ENCODE assay signal across 8 mouse cellular contexts in genomic region chr6:133104922-133105859, GRCm38 (mm10). TPM values are rescaled to one million over a fixed set of nuclear protein-coding genes. Genes with fewer than 3 reads are reported as not detected.
DNase-seq lines count a peak whose midpoint lies in the region; ATAC-seq lines count a peak whose summit lies in the region.

No protein-coding gene starts in this region.

- H3K27me3 ChIP-seq in hindbrain, embryonic 12.5 days: no peaks in the 10 kb centered on the region

- ATAC-seq in hindbrain, embryonic 12.5 days (ENCODE audit: low FRiP score): peak; percentile 98

- H3K4me3 ChIP-seq in hindbrain, embryonic 12.5 days: peak overlapping the region; percentile 87

- H3K4me1 ChIP-seq in hindbrain, embryonic 12.5 days: peaks cover 2% of the 10 kb centered on the region; the same call in 1 of the 2 replicates

- peaks cover 8% of the 10 kb centered on the region for H3K36me3 ChIP-seq in hindbrain, embryonic 12.5 days

- 2% methylated on average over 62 of the region's 62 CpGs for WGBS in hindbrain, embryonic 12.5 days

- H3K27ac ChIP-seq in hindbrain, embryonic 12.5 days: peak overlapping the region; percentile 99

- H3K9me3 ChIP-seq in hindbrain, embryonic 12.5 days (replicated peaks): no peaks in the 10 kb centered on the region

- peak overlapping the region; percentile 57 for H3K4me2 ChIP-seq in hindbrain, embryonic 12.5 days (replicated peaks)

- peak; percentile 99 for DNase-seq in NIH3T3 (ENCODE audit: low read depth)
- peak; percentile 97 for DNase-seq in cerebellum, postnatal 10 days
- DNase-seq in frontal cortex, postnatal 10 days (ENCODE audit: low spot score in 2 of 2): peak; percentile 87 to 91
- DNase-seq in layer of hippocampus, postnatal 14 days (ENCODE audit: low spot score in 2 of 2): peak; percentile 84 to 90
- DNase-seq in lung, postnatal 14 days: peak; percentile 92
- peak; percentile 64 for DNase-seq in retina, adult 2 months (ENCODE audit: low read depth, low spot score)
- peak; percentile 61 to 67 for DNase-seq in thymus, postnatal 36 days

- peak overlapping the region; percentile 97 for H3K9ac ChIP-seq in hindbrain, embryonic 12.5 days

RNA-seq across cellular contexts. Expression of gene Smim10l1, which starts 0.5 kb away (rescaled TPM):
- 118 and 131 TPM in 2 replicates for polyA plus RNA-seq in hindbrain, embryonic 12.5 days (2016; fragmentation: Nextera tagmentation; extraction: Ambion mirVana)
- total RNA-seq in layer of hippocampus, postnatal 14 days (2021): 10 to 100 TPM; 67.8 to 72.6 TPM

RNA-seq across cellular contexts. Expression of gene Tas2r140, which starts 49.6 kb away (rescaled TPM):
- polyA plus RNA-seq in hindbrain, embryonic 12.5 days (2016; fragmentation: Nextera tagmentation; extraction: Ambion mirVana): not detected in 2 replicates
- total RNA-seq in layer of hippocampus, postnatal 14 days (2021): not detected

Comparison
In these comparisons a context has a peak if more than half of its experiments do, and no peak if none do; other contexts are left out.
1. Peak in every context shown above with its lines: DNase-seq, ATAC-seq, H3K4me3 ChIP-seq and H3K27ac ChIP-seq.